ENCODE assay signal across 27 mouse cellular contexts in genomic region chr6:66397411-66397810, GRCm38 (mm10).
"Had no signal": no experiment of that assay in that cellular context is flagged by ENCODE, and none has a peak within 500 bp of the region (broad histone marks: within the 10 kb centered on the region; RNA-seq: fewer than 3 reads in every experiment).

No protein-coding gene starts in this region.

- H3K27me3 ChIP-seq: heart, embryonic 13.5 days; heart, embryonic 15.5 days; hindbrain, embryonic 13.5 days; hindbrain, embryonic 15.5 days; kidney, embryonic 15.5 days; limb, embryonic 12.5 days; liver, embryonic 13.5 days had no signal

- DNase-seq: gastrocnemius, postnatal 14 days; gastrocnemius, postnatal 36 days; heart, adult 11 months; heart, adult 2 months; heart, postnatal 14 days; heart, postnatal 36 days; kidney, adult 11 months; kidney, adult 2 months; kidney, adult 9 months; kidney, postnatal 14 days; kidney, postnatal 36 days; layer of hippocampus, adult 9-11 months; layer of hippocampus, postnatal 36 days; liver; liver, embryonic 13.5 days had no signal

- H3K9ac ChIP-seq: heart, embryonic 13.5 days; heart, embryonic 15.5 days; hindbrain, embryonic 13.5 days; hindbrain, embryonic 15.5 days; kidney, embryonic 15.5 days; limb, embryonic 12.5 days; liver, embryonic 13.5 days had no signal

- H3K9me3 ChIP-seq: heart, embryonic 13.5 days; heart, embryonic 15.5 days; hindbrain, embryonic 13.5 days; hindbrain, embryonic 15.5 days; kidney, embryonic 15.5 days; limb, embryonic 10.5 days; limb, embryonic 12.5 days; liver, embryonic 13.5 days had no signal

- H3K4me1 ChIP-seq: hindbrain, embryonic 15.5 days; kidney, embryonic 15.5 days; liver, embryonic 13.5 days had no signal

- H3K27ac ChIP-seq: heart, adult 2 months; heart, embryonic 13.5 days; heart, embryonic 15.5 days; hindbrain, embryonic 13.5 days; hindbrain, embryonic 15.5 days; hindbrain, postnatal 0 days; kidney, embryonic 15.5 days; kidney, postnatal 0 days; limb, embryonic 10.5 days; limb, embryonic 12.5 days; liver, embryonic 13.5 days had no signal

- H3K4me3 ChIP-seq: heart, adult 2 months; heart, embryonic 13.5 days; heart, embryonic 15.5 days; hindbrain, embryonic 13.5 days; hindbrain, embryonic 15.5 days; kidney, embryonic 15.5 days; limb, embryonic 10.5 days; limb, embryonic 12.5 days; liver, embryonic 13.5 days had no signal

- H3K4me2 ChIP-seq: heart, embryonic 11.5 days; heart, embryonic 13.5 days; heart, embryonic 15.5 days; hindbrain, embryonic 13.5 days; hindbrain, embryonic 15.5 days; kidney, embryonic 15.5 days; limb, embryonic 12.5 days; liver, embryonic 11.5 days; liver, embryonic 13.5 days had no signal

- ATAC-seq: hindbrain, postnatal 0 days; intestine, embryonic 16.5 days had no signal

- H3K36me3 ChIP-seq: heart, embryonic 13.5 days; heart, embryonic 15.5 days; hindbrain, embryonic 13.5 days; hindbrain, embryonic 15.5 days; kidney, embryonic 15.5 days; limb, embryonic 10.5 days; limb, embryonic 12.5 days; liver, embryonic 13.5 days had no signal
